Mouse (Mus musculus): ENCODE results near the gene Ccdc97.

- TF ChIP-seq CTCF (IDR thresholded peaks at IDR 0.05) (peak; percentile 16), EP300 (IDR thresholded peaks at IDR 0.05) (no peak)
These were observed 38.2 kb downstream of the Ccdc97 start, which contains the start of gene B9d2 for GRCm38 (mm10) chr7:25680514-25681258.
